Mouse (Mus musculus) MEL (cell line): ENCODE results near the gene Atg14. TPM values are rescaled to one million over a fixed set of nuclear protein-coding genes. Genes with fewer than 3 reads are reported as not detected.

Experiments used
- DNase-seq: peaks from one replicate; pipeline ENCODE4 v3.0.0; 2011; ENCODE audit warnings: low read depth, low spot score
- H3K27ac ChIP-seq: 2 replicates; pipeline ENCODE4 v1.5.1; 2012; ENCODE audit warnings: low read depth, mild to moderate bottlenecking, control low read depth, low read length, moderate library complexity; ENCODE audit not compliant: control insufficient read depth
- H3K27me3 ChIP-seq, 2 experiments: fragments of 150-350 bp in 1 of 2; sonication (generic) in 1 of 2; 2 replicates each; pipeline ENCODE4 v1.6.1; 2012; ENCODE audit warnings: low read length in 2 of 2, mild to moderate bottlenecking in 2 of 2, improper control_type of control experiment in 1 of 2, moderate library complexity in 1 of 2; ENCODE audit not compliant: insufficient read depth in 2 of 2, control insufficient read depth in 1 of 2
- H3K36me3 ChIP-seq, 2 experiments: 2 replicates each; pipeline ENCODE4 v1.6.1; 2012 to 2014; ENCODE audit warnings: low read length in 2 of 2, improper control_type of control experiment in 1 of 2, inconsistent platforms in 1 of 2, mild to moderate bottlenecking in 1 of 2; ENCODE audit not compliant: insufficient read depth in 2 of 2, control insufficient read depth in 1 of 2
- H3K4me1 ChIP-seq, 2 experiments: fragments of 150-350 bp in 1 of 2; sonication (generic) in 1 of 2; 2 replicates each; pipeline ENCODE4 v1.6.1; 2012; ENCODE audit warnings: low read length in 2 of 2, improper control_type of control experiment in 1 of 2, mild to moderate bottlenecking in 1 of 2; ENCODE audit not compliant: insufficient read depth in 2 of 2, control insufficient read depth in 1 of 2
- H3K4me3 ChIP-seq, 2 experiments: fragments of 150-350 bp in 1 of 2; sonication (generic) in 1 of 2; 2 replicates each; pipeline ENCODE4 v1.5.1; 2012; ENCODE audit warnings: low read depth in 2 of 2, low read length in 2 of 2, mild to moderate bottlenecking in 2 of 2, moderate library complexity in 2 of 2, control low read depth in 1 of 2, improper control_type of control experiment in 1 of 2; ENCODE audit not compliant: control insufficient read depth in 1 of 2, insufficient read depth in 1 of 2
- H3K79me2 ChIP-seq: 2 replicates; pipeline ENCODE4 v1.6.1; 2012; ENCODE audit warnings: mild to moderate bottlenecking, low read length, moderate library complexity; ENCODE audit not compliant: control insufficient read depth, poor library complexity, insufficient read depth
- H3K9ac ChIP-seq: 2 replicates; pipeline ENCODE4 v1.6.1; 2012; ENCODE audit warnings: low read depth, mild to moderate bottlenecking, control low read depth, low read length, moderate library complexity; ENCODE audit not compliant: control insufficient read depth, poor library complexity, severe bottlenecking
- H3K9me3 ChIP-seq: fragments of 150-350 bp; sonication (generic); replicated peaks from 2 replicates; pipeline ENCODE4 v1.6.1; 2012; ENCODE audit warnings: mild to moderate bottlenecking, low read length, improper control_type of control experiment, moderate library complexity; ENCODE audit not compliant: insufficient read depth
- CHD2 ChIP-seq: IDR thresholded peaks from 2 replicates; pipeline ENCODE4 v1.6.1; 2011; ENCODE audit warnings: low read length, improper control_type of control experiment
- CTCF ChIP-seq, 3 experiments: IDR thresholded peaks in 2 of 3; conservative IDR thresholded peaks in 1 of 3; 2 replicates each; pipeline ENCODE4 v1.5.1; 2011 to 2012; ENCODE audit warnings: low read length in 3 of 3, low read depth in 2 of 3, mild to moderate bottlenecking in 2 of 3, improper control_type of control experiment in 1 of 3, inconsistent platforms in 1 of 3, mixed read lengths in 1 of 3, moderate library complexity in 1 of 3; ENCODE audit not compliant: control insufficient read depth in 1 of 3, insufficient read depth in 1 of 3, poor library complexity in 1 of 3, severe bottlenecking in 1 of 3
- ELF1 ChIP-seq: IDR thresholded peaks from 2 replicates; pipeline ENCODE4 v1.6.1; 2014; ENCODE audit warnings: low read depth, mild to moderate bottlenecking, inconsistent platforms, low read length, improper control_type of control experiment, moderate library complexity
- EP300 ChIP-seq, 2 experiments: IDR thresholded peaks; 2 replicates each; pipeline ENCODE4 v1.6.1; 2011; ENCODE audit warnings: improper control_type of control experiment in 2 of 2, low read length in 2 of 2, low read depth in 1 of 2, mild to moderate bottlenecking in 1 of 2
- GABPA ChIP-seq: IDR thresholded peaks from 2 replicates; pipeline ENCODE4 v1.6.1; 2012; ENCODE audit warnings: low read depth, mild to moderate bottlenecking, inconsistent platforms, low read length, improper control_type of control experiment, moderate library complexity
- GATA1 ChIP-seq: IDR thresholded peaks from 2 replicates; pipeline ENCODE4 v1.6.1; 2011; ENCODE audit warnings: low read depth, low read length, improper control_type of control experiment
- HCFC1 ChIP-seq: IDR thresholded peaks from 2 replicates; pipeline ENCODE4 v1.6.1; 2012; ENCODE audit warnings: low read depth, mild to moderate bottlenecking, inconsistent platforms, low read length, improper control_type of control experiment, moderate library complexity
- KAT2A ChIP-seq: conservative IDR thresholded peaks from 2 replicates; pipeline ENCODE4 v1.6.1; 2012; ENCODE audit warnings: low read depth, low read length, improper control_type of control experiment, inconsistent platforms
- MAX ChIP-seq: IDR thresholded peaks from 2 replicates; pipeline ENCODE4 v1.6.1; 2011; ENCODE audit warnings: low read length, improper control_type of control experiment
- MAZ ChIP-seq: IDR thresholded peaks from 2 replicates; pipeline ENCODE4 v1.6.1; 2012; ENCODE audit warnings: low read depth, mild to moderate bottlenecking, inconsistent platforms, low read length, improper control_type of control experiment
- MXI1 ChIP-seq: IDR thresholded peaks from 2 replicates; pipeline ENCODE4 v1.6.1; 2011; ENCODE audit warnings: mild to moderate bottlenecking, low read depth, low read length, improper control_type of control experiment
- MYC ChIP-seq: IDR thresholded peaks from 2 replicates; pipeline ENCODE4 v1.6.1; 2011; ENCODE audit warnings: low read depth, mild to moderate bottlenecking, low read length, improper control_type of control experiment, moderate library complexity
- NELFE ChIP-seq: IDR thresholded peaks from 2 replicates; pipeline ENCODE4 v1.6.1; 2011; ENCODE audit warnings: low read depth, low read length, improper control_type of control experiment
- NRF1 ChIP-seq: IDR thresholded peaks from 2 replicates; pipeline ENCODE4 v1.6.1; 2014; ENCODE audit warnings: low read depth, mild to moderate bottlenecking, inconsistent platforms, low read length, improper control_type of control experiment, moderate library complexity; ENCODE audit not compliant: poor library complexity, insufficient read depth, severe bottlenecking
- POLR2AphosphoS2 ChIP-seq: IDR thresholded peaks from 2 replicates; pipeline ENCODE4 v1.6.1; 2011; ENCODE audit warnings: low read length, improper control_type of control experiment
- RAD21 ChIP-seq: IDR thresholded peaks from 2 replicates; pipeline ENCODE4 v1.6.1; 2011; ENCODE audit warnings: mild to moderate bottlenecking, low read depth, low read length, improper control_type of control experiment
- RCOR1 ChIP-seq: IDR thresholded peaks from 2 replicates; pipeline ENCODE4 v1.6.1; 2012; ENCODE audit warnings: low read depth, mild to moderate bottlenecking, inconsistent platforms, low read length, improper control_type of control experiment
- SMC3 ChIP-seq: IDR thresholded peaks from 2 replicates; pipeline ENCODE4 v1.6.1; 2011; ENCODE audit warnings: low read depth, low read length, improper control_type of control experiment
- TAL1 ChIP-seq: IDR thresholded peaks from 2 replicates; pipeline ENCODE4 v1.6.1; 2012; ENCODE audit warnings: mild to moderate bottlenecking, inconsistent platforms, low read length, moderate library complexity, mixed read lengths
- TCF12 ChIP-seq: IDR thresholded peaks from 2 replicates; pipeline ENCODE4 v1.6.1; 2014; ENCODE audit warnings: low read depth, mild to moderate bottlenecking, inconsistent platforms, low read length, improper control_type of control experiment, moderate library complexity
- USF1 ChIP-seq: IDR thresholded peaks from 2 replicates; pipeline ENCODE4 v1.6.1; 2014; ENCODE audit warnings: low read depth, mild to moderate bottlenecking, inconsistent platforms, low read length, improper control_type of control experiment, moderate library complexity
- ZC3H11A ChIP-seq: IDR thresholded peaks from 2 replicates; pipeline ENCODE4 v1.6.1; 2012; ENCODE audit warnings: low read depth, mild to moderate bottlenecking, inconsistent platforms, low read length, improper control_type of control experiment
- ZKSCAN1 ChIP-seq: IDR thresholded peaks from 2 replicates; pipeline ENCODE4 v1.6.1; 2012; ENCODE audit warnings: low read depth, mild to moderate bottlenecking, inconsistent platforms, low read length, improper control_type of control experiment, moderate library complexity
- polyA plus RNA-seq, 2 experiments: library from polyadenylated mRNA; stranded (reverse) in 1 of 2; unstranded in 1 of 2; fragments of >175 nt in 1 of 2; fragments of >200 nt in 1 of 2; gene quantifications; 2 replicates each; pipeline versions ENCODE4 v1.2.1 to v1.2.4; 2012; ENCODE audit warnings: low replicate concordance in 2 of 2, low read depth in 1 of 2; ENCODE audit not compliant: insufficient read length in 2 of 2, insufficient read depth in 1 of 2, missing spikeins in 1 of 2
- total RNA-seq: library from RNA; depleted of rRNA; stranded (reverse); fragments of 300-350 nt; gene quantifications from 2 replicates; pipeline ENCODE4 v1.2.3, GENCODE M21; 2012

Gene Atg14
- total and polyA plus RNA-seq, 3 experiments = 3.1 to 5.7 TPM; not detected in 1

GRCm38 (mm10) chr14:47597942-47598388, 27.5 kb upstream of the Atg14 start:
- Histone ChIP-seq H3K4me3 (no peak overlapping the region), H3K27me3 (no peaks in the 10 kb centered on the region), H3K27ac (no peak overlapping the region), H3K9ac (no peak overlapping the region), H3K79me2 (no peaks in the 10 kb centered on the region), H3K36me3 (no peaks in the 10 kb centered on the region; a peak in 1 of 4 replicates), H3K4me1 (no peaks in the 10 kb centered on the region), H3K9me3 (no peaks in the 10 kb centered on the region)
- peak; percentile 70 for DNase-seq
- TF ChIP-seq ELF1 (peak; percentile 39; the same call in 1 of the 2 replicates), ZC3H11A (peak; percentile 39), RAD21 (peak; percentile 57), HCFC1 (no peak), TCF12 (no peak), SMC3 (peak; percentile 51), CTCF (IDR thresholded peaks at IDR 0.05 in 2 of 3, conservative IDR thresholded peaks at IDR 0.05 in 1 of 3; ENCODE audit: control insufficient read depth in 1 of 3, insufficient read depth in 1 of 3, low read depth in 2 of 3, low read length in 3 of 3, poor library complexity in 1 of 3, severe bottlenecking in 1 of 3) (peak; percentile 39 to 59 (median 59); a peak in 5 of 6 replicates)

GRCm38 (mm10) chr14:47594426-47595103, 24.1 kb upstream of the Atg14 start:
- peak; percentile 13 for DNase-seq
- H3K27ac ChIP-seq = no peak overlapping the region
- no peaks in the 10 kb centered on the region; a peak in 1 of 4 replicates for H3K36me3 ChIP-seq
- no peaks in the 10 kb centered on the region for H3K27me3 ChIP-seq
- no peaks in the 10 kb centered on the region for H3K4me1 ChIP-seq
- no peaks in the 10 kb centered on the region for H3K9me3 ChIP-seq
- no peaks in the 10 kb centered on the region for H3K79me2 ChIP-seq
- TF ChIP-seq MYC = no peak
- no peak for TF ChIP-seq USF1
- 0 out of 2 replicates have a peak, but pooled peaks have one; percentile 34 for TF ChIP-seq RCOR1
- 0 out of 2 replicates have a peak, but pooled peaks have one; percentile 37 for TF ChIP-seq GATA1
- TF ChIP-seq NELFE = no peak
- TF ChIP-seq CHD2 = no peak
- no peak for TF ChIP-seq GABPA
- no peak for TF ChIP-seq NRF1
- TF ChIP-seq POLR2AphosphoS2 = no peak
- no peak for TF ChIP-seq MAZ
- peak; percentile 65 for TF ChIP-seq TAL1
- TF ChIP-seq ZKSCAN1 = no peak
- peak; percentile 42; the same call in 1 of the 2 replicates for TF ChIP-seq TCF12
- no peak for TF ChIP-seq KAT2A
- no peak for TF ChIP-seq MAX
- no peak for TF ChIP-seq MXI1
- TF ChIP-seq EP300 (IDR thresholded peaks at IDR 0.05; ENCODE audit: low read depth in 1 of 2, low read length in 2 of 2) = peak in 1 of 2 experiments; percentile 24; a peak in 2 of 4 replicates
- no peak overlapping the region for H3K4me3 ChIP-seq
- H3K9ac ChIP-seq = no peak overlapping the region
